Mouse (Mus musculus): ENCODE data around the gene Smc1a.
"Not testable (repeated sequence)": the region's sequence is repeated elsewhere in the genome, so short reads cannot be mapped to it uniquely, and the experiment has no call there.

Smc1a gene

DNA sequence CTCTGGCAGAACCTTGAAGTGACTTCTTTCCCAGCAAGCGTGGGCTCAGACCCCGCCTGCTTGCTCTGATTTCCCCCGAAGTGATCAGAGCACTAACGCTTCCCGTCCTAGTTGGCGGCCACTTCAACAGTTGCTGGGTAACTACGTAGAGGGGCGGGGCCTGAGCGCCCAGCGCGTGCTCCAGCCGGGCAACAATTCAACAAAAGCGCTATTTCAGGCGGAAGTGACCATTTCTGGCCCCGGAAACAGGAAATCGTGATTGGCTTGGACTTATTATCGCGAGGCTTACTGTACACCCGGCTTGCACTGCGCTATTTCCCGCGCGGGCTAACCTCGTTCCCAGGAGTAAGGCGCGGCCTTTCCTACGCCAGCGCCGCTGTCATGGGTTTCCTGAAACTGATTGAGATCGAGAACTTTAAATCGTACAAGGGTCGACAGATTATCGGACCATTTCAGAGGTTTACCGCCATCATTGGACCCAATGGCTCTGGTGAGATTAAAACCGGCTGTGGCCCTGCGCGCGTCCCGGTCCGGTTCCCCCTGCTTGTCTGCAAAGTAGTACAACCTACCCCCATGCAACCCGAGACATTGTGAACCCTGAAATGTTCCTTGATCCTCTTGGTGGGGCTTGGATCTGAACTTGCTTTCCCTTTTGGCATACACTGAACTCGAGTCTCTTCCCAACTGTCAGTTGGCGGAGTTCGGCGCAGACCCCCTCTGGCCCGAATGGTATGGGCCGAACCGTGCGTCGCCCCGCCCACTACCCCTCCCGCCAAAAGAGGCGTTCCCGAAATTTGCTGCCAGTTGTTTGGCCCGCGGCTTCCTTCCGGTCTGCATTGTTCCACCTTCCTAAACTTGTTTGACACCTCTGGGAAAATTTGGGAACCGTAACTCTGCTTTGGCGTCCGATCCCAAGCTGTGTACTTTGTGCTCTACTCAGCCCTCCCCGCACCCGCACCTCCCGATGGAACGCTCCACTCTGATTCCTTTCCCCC, at the start of gene Smc1a, which contains the start of gene Ribc1:
Smc1a (plus strand) TSS at position 278 of the 995 bp plus-strand sequence.
Ribc1 (minus strand) TSS at position 145 of the 995 bp plus-strand sequence.
- DNase-seq (ENCODE audit: low spot score), result peak; percentile 72

DNA sequence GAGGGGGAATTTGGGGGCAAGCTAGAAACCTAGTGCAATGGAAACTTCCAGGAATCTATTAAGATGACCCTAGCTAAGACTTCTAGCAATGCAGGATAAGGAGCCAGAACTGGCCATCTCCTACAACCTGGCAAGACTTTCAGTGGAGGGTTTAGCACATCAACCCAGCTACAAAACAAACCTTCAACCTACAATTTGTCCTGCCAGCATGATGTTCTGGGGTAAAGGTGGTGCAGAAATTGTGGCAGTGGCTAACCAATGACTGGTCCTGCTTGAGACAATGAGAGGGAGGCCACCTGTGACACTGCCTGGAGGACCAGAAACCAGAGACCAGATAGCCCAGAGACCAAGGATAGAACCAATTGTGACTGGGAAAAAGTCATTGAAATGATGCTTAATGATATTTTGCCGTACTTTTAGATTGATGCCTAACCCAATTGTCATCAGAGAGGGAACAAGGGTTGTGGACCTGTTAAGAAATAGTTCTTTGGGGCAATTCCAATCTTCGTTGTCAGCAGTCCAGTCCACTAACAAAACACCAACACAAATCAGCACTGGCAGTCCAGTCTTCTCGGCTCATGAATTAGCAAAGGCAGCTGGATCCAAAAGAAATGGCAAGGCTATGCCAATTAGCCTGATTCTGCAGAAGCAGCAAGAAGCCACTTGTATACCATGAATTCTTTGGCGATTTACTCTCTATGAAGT, 17.1 kb upstream of the Smc1a start:
- no peak for DNase-seq (ENCODE audit: low spot score)

DNA sequence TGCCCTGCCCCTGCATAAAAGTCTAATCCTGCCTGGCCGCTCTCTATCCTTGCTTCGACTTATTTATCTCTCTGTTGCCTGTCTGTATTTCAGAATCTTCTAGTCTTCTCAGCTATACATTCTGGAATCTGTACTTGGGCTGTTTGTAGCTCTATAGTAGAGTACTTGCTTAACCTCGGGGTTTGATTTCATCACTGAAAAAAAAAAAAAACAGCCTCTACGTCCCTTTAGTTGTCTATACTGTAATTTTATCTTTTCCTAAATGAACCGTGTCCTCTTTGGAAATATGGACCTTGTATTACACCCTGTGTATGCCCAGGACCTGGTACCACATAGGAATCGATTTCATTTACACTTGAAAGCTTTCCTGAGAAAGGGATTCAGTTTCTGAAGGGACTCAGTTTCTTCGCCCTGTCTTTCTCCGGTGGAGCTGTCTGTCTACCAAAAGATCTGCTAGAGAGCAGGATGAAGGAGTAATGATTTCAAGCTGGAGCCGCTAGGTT, 15.0 kb upstream of the Smc1a start:
- no peak for DNase-seq (ENCODE audit: low spot score)

DNA sequence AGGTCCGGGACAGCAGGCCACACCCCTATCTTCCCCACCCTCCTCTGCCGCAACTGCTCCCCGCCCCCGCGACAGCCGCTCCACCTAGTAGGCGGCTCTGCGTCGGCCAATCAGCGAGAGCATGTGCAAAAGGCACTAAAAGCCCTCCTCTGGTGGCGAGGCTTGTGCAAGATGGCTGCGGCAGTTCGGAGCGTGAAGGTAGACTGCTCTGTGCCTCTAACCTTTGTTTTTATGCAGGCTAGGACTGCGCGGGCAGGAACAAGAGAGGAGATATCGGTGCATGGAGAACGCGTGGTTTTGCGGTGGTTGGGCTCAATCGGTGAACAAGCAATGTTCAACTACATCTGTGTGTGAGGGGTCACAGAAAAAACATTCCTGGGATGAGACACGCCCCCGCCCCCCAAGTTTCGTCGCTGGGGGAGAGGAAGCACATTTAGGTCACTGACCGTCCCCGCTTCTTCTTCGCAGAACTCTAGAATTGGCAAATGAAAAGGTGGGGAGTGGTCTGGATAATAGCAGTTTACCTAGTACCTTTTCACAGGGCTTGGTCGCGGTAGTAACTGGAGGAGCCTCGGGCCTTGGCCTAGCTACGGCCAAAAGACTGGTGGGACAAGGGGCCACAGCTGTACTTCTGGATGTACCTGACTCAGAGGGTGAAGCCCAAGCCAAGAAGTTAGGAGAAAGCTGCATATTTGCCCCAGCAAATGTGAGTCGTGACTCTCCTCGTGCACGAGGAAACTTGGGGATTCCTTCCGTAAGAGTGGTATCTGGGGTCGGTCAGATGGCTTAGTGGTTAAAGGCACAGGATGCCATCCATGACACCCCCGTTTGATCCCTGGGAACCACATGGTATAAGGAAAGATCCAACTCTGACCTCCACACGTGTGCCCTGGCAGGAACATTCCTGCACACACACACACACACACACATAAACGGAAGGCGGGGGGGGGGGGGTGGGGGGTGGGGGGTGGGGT, 14.2 kb upstream of the Smc1a start, which contains the start of gene Hsd17b10:
Hsd17b10 (plus strand) TSS at position 109 of the 974 bp plus-strand sequence.
- DNase-seq (ENCODE audit: low spot score), result peak; percentile 60

DNA sequence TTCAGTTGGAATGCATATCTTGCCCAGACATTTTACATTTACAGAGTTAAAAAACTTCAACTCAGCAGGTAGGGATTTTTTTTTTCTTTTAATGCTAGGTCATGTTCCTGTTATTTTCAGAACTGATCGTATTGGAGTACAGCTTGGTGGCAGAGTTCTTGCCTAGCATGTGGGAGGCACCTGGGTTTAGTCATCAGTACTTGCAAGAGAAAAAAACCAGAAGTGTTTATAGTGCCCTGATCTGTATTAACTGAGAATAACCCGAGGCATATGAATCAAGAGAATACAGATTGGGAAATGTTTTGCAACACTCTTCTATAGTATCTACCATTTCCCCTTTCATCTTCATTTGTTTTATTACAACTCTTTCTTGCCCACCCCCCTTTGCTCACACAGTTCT, 13.4 kb upstream of the Smc1a start:
- no peak for DNase-seq (ENCODE audit: low spot score)

DNA sequence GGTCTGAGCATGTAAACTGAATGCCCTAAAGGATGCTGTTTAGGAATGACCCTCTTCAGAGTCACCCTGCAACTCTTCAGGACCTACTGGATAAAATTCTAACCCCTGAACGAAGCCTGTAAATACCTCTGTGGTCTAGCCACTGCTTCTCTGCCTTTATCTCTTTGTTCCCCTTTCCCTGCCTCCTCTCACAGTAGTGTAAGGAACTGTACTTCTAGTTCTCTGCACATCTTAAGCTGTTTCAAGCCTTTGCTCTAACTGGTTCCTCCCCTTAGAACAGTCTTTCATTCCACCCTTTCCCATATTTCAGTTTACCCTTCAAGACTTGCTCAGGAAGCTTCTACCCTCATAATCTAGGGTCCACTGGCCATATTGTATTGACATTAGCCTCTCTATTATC, 8.4 kb upstream of the Smc1a start:
- DNase-seq (ENCODE audit: low spot score), result no peak

DNA sequence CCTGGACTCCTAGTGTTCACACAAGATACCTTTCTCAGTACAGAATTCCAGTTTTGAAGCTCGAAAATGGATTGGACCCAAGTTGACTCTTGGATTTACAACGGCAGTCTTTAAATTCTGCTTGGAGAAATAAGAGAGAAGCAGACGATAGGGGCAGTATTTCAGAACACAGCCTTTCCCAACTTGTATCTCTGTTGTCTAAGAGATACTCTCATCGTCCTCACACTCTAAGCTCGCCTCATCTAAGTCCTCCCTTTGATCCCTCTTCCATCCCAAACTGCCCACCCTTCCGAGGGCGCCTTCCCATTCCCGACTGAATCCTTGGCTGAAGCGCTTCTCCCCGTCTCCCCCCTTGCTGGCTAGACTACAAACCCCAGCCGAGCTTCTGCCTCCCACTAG, 477 bp upstream of the Smc1a start:
- no peak for DNase-seq (ENCODE audit: low spot score)

DNA sequence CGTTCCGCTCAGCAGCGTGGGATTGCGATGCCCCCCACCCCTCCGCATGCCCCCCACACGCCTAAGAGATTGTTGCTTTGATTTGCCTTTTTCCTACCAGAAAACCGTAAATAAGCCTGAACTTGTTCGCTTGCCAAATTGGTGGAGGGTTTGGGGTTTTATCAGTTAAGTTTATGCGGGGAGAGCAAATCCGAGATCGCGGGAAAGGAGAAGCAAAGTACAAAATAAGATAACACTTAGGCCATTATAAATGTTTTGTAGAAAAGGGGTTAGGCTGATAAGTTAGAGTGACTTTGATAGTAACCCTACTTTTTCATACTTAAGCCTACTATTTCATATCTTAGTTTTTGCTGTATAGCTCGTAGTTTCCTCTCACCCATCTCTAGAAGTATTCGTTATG, 958 bp downstream of the Smc1a start:
- DNase-seq (ENCODE audit: low spot score), result no peak

DNA sequence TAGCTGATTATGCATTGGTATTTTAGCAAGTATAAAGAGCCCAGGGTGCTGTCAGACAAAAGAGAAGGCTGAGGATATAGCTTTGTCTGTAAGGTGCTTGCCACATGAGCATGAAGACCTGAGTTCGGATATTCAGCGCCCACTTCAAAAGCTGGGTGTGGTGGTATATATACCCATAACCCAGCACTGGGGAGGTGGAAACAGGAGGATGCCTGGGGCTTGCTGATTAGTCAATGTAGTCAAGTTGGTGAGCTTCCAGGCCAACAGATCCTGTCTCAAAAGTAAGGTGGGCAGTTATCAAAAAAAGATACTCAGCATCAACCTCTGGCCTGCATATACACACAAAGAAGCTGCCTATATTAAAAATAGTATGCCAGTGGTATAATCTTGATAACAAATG, 3.1 kb downstream of the Smc1a start:
- no peak for DNase-seq (ENCODE audit: low spot score)

DNA sequence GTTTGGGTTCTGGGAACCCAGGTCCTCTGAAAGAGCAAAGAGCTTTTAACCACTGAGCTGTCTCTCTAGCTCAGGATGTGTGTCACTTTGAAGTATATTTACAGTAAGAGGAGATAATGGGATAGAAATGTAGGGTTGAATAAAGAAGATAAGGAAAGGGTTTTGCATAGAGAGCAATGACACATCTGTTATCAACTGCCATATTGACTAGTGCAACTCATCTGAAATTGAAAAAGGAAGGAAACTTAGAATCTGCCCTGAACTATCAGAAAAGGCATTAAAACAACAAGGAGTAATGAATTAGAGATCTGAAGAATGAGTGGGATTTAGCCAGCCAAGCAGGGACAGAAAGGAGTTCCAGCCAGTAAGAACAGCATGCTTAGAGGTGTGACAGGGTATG, 23.6 kb downstream of the Smc1a start:
- no peak for DNase-seq (ENCODE audit: low spot score)

DNA sequence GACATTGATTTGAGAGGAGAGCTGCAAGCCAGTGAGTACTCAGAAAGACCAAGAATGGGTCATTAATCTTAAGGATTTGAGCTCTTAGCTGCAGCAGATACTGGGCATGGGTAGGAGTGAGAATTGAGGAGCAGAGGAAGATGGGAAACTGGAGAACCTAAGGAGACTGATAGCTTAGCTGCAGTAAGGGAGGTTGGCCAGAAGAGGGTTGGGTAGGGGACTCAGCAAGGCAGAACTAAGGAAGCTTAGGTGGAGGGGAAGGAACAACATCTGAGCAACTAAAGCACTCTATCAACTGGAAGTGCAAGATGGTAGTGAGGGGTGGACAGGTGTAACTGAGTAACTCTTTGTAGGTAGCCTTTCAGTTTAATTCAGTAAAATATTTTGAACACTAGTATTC, 31.0 kb downstream of the Smc1a start:
- DNase-seq (ENCODE audit: low spot score), result no peak

DNA sequence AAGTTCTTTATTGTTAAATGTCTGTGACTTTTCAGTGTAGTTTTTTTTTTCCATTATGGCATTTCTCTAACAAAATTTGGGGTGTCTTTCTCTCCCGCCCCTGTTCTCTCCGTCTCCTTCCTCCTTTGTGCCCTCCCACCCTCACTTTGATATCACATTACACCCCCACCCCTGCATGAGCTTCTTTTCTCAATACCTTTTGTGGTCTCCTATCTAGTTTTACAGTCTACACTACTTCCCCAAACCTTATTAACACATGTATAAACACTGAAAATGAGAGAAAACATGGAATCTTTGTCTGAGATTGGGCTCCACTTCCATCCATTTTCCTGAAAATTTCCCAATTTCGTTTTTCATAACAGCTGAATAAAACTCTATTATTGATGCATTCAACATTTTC, 36.3 kb downstream of the Smc1a start:
- DNase-seq (ENCODE audit: low spot score), result no peak

DNA sequence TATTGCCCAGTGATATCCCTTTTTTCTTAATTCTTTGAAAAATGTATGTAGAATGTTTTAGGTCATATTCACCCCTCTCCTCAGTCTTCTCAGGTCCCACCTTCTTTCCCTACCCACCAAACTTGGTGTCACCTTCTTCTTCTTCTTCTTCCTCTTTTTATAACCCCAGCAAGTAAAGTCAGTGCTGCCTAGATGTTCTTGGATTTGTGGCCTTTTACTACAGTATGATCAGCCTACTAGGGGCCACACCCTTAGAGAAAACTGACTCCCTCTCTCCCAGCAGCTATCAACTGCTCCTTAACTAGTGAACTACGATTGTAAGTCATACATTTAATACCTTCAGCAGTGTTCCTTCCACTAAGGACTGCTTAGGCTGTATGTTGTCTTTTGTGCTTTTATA, 37.9 kb downstream of the Smc1a start:
- DNase-seq (ENCODE audit: low spot score), result no peak

DNA sequence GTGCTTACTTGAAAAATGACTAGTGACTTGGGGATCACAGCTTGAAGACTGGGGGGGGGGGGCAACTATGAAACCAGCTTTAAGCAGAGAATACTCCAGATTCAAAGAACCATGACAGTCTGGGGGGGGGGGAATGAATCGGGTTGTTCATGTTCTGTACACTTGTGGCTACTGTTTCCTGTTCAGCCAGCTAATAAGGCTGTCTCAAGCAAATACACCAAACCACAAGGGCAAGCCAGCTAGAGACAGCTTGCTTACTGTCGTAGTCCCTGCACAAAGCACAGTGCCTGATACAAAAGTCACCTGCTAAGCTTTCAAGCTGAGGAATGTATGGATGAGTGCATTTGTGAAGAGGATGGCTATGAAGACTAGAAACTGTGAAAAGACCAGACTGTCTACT, 49.4 kb downstream of the Smc1a start:
- no peak for DNase-seq (ENCODE audit: low spot score)

DNA sequence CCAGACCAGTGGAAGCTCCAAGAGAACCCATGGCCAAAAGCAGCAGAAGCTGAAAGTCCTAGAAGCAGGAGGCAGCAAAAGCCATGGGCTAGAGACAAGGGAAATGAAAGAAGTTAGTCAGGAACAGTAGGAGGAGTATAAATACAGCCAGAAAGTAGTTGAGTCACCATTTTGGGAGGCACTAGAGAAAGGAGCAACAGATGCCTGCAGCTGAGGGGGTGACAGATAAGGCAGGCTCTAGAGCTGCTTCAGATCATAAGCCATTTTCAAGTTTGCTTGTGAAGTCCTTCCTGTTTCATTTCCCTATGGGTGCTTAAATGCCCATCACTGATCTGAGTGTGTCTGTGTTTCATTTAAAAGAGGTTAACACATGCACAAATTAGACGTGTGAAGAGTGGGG, 51.6 kb downstream of the Smc1a start:
- no peak for DNase-seq (ENCODE audit: low spot score)

DNA sequence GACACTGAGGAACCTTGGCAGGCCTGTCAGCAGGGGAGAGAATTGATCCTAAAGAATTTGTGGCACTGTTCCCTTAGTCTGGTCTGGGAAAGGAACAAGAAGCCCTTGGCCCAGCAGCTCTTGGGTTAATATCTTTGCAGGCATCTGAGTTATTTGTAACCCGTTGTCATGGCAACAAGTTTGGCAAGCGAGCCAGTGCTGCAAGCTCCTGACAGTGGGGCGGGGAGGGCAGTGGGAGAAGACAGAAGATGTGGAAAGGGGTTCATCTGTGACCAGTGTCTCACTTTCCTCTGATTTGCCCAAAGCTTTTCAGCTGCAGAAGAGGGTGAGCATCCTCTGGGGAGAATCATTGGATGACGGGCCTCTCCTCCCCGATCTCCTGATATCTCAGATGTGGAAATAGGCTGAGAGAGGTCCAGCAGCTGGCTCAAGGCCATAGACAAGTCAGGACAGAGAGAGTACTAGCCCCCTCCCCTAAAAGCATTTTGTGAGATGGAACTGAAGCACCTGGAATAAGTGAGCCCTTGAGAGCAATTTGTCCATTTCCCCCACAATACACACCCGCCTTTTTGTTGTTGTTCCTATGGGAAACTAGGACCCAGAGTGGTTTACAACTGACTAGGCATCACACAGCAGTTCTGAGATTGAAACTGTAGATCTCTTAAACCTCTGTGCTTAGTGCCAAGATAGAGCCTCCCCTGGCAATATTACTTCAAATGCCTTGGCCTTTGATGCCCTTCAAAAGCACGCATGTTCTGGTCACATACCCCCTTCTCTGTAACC, 73.8 kb downstream of the Smc1a start:
- DNase-seq (ENCODE audit: low spot score), result not testable (repeated sequence)

DNA sequence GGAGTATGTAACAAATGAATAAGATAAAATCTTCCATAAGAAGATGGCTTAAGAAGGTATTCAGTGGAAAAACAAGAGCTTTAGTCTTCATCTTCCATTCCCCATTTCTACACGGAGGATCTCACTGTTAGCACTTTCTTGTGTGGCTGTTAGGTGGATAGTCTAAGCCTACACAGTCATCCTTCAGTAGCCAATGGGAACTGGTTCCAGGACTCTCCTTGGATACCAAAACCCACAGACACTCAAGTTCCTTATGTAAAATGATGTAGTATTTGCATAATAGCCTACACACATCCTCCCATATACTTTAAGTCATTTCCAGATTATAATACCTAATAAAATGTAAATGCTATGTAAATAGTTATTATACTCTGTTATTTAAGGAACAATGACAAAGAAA, 81.3 kb downstream of the Smc1a start:
- DNase-seq (ENCODE audit: low spot score), result no peak

All from urinary bladder, postnatal 25 days (tissue).